Mouse (Mus musculus) bone marrow macrophage, adult 2 months (primary cell): ENCODE results near the gene Trim44.

Experiments used
- CTCF ChIP-seq: IDR thresholded peaks from 2 replicates; pipeline ENCODE4 v1.5.1; 2012; ENCODE audit warnings: low read depth, mild to moderate bottlenecking, low read length, moderate library complexity
- POLR2A ChIP-seq: IDR thresholded peaks from 2 replicates; pipeline ENCODE4 v1.6.1; 2012; ENCODE audit warnings: mild to moderate bottlenecking, low read depth, low read length, borderline replicate concordance

GRCm38 (mm10) chr2:102373406-102374105, 34.1 kb downstream of the Trim44 start:
- TF ChIP-seq POLR2A, result no peak
- TF ChIP-seq CTCF, result no peak
